Mouse (Mus musculus) Patski (cell line): ENCODE results near the gene Olfr516. TPM values are rescaled to one million over a fixed set of nuclear protein-coding genes. Genes with fewer than 3 reads are reported as not detected.
"Not testable (repeated sequence)": the region's sequence is repeated elsewhere in the genome, so short reads cannot be mapped to it uniquely, and the experiment has no call there.

ENCODE experiments used
- ATAC-seq: fragments of 100-300 bp; one replicate; pipeline ENCODE4 v1.8.0; 2021
- CTCF ChIA-PET: fragments of 350-600 bp; sonication (Branson Sonifier 250); formaldehyde crosslinking; loops from one replicate; lab custom pipeline; 2022; ENCODE audit warnings: inconsistent platforms; lab: Charles Lee
- POLR2A ChIA-PET: fragments of 350-600 bp; sonication (Branson Sonifier 250); formaldehyde crosslinking; loops from one replicate; lab custom pipeline; 2022; ENCODE audit warnings: antibody characterized with exemption, inconsistent platforms; lab: Charles Lee
- DNase-seq: peaks from one replicate; pipeline ENCODE4 v3.0.0-alpha.2; 2011; ENCODE audit warnings: low read depth, low spot score
- H3K27me3 ChIP-seq: fragments of 371-371 bp; one replicate; pipeline ENCODE4 v1.5.1; 2021
- CTCF ChIP-seq: fragments of 100-300 bp; IDR thresholded peaks from one replicate; pipeline ENCODE4 v1.5.1; 2021
- in situ Hi-C: fragments of 300-500 bp; cut with MboI; formaldehyde crosslinking; loops from 3 replicates; pipeline ENCODE4 v1.11.1; 2018; ENCODE audit warnings: low pct_unique_long_range_greater_than_20kb, mixed read lengths
- polyA plus RNA-seq: library from polyadenylated mRNA; unstranded; gene quantifications from one replicate; pipeline ENCODE4 v1.2.3, GENCODE M21; 2021

Olfr516 gene
- polyA plus RNA-seq, result not detected

DNA sequence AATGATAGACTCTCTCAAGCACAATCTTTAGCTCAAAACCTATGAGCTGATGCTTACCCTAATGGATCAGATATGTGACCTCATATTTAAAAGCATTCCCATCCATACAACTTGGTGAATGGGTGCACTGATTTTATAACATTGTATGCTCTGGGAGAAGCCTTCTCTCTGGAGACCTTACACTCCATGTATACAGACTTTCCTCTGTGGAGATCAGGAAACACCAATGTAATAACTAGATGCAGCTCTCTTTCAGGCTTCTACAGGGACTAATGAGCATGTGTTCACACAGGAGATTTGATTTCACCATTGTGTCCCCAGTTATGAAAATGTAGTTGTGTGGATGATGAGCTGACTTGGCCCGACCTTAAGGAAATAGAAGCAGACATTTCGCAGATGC, at the start of gene Olfr516:
TSS of gene Olfr516 (minus strand) at position 101 of the 400 bp plus-strand sequence.
- in situ Hi-C loops, result loop anchor here (10.0 kb wide), 1 partner anchor 84 kb away; the partner anchor contains the start of genes Eif3f and Nlrp10
- H3K27me3 ChIP-seq, result no peaks in the 10 kb centered on the region
- no peak for ATAC-seq
- ChIA-PET CTCF (interaction anchor here (1.0 to 1.2 kb wide), 2 partner anchors 80 to 83 kb away, joined by 3 to 5 read pairs; partner anchors contain the start of gene Nlrp10), POLR2A (no interaction called here)
- TF ChIP-seq CTCF, result no peak
- DNase-seq, result no peak

DNA sequence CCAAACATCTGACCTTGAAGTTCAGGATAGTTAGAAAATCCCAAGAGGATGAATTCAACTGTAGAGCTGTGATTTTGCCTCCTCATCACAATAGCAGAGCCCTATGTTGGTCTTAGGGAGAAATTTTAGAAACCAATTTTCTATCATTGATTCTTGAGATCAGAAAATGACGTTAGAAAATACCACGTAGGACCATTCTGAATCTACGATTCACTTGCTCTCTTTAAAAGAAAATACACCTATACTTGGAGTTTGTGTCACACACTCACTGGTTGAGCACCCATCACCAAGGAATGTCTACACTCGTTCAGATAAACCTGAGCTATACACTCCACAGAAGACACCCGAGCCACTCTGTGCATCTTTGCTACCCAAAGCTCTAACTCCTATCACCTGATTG, 44.0 kb upstream of the Olfr516 start, which contains the start of gene Olfr519:
TSS of gene Olfr519 (minus strand) at position 101 of the 400 bp plus-strand sequence.
- ATAC-seq (no peak), DNase-seq (no peak)
- no peaks in the 10 kb centered on the region for H3K27me3 ChIP-seq
- no peak for TF ChIP-seq CTCF
- POLR2A ChIA-PET, result no interaction called here
- CTCF ChIA-PET, result no interaction called here
- in situ Hi-C loops, result no loop called here

GRCm38 (mm10) chr7:108884906-108885305, 34.6 kb upstream of the Olfr516 start, which contains the start of gene Olfr518:
TSS of gene Olfr518 (minus strand) at chr7:108885006.
- POLR2A ChIA-PET, result no interaction called here
- in situ Hi-C loops, result no loop called here

DNA sequence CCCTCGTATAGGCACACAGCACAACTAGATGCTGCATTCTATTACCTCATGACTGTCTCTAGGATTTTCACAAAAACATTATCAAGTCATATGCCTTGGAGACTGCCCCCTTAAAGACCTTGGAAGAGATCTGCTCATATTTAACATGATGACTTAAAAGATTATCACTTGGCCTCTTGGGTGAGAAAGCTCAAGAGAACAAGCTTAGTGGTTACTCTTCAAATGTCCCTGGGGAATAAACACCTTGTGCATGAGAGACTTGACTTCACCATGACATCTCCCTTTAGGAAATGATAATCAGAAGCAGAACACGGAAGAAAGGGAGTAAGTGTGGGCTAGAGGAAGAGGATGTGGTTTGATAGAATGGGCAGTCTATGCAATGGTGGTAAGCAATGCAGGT, 21.9 kb upstream of the Olfr516 start, which contains the start of gene Olfr517:
TSS of gene Olfr517 (minus strand) at position 101 of the 400 bp plus-strand sequence.
- POLR2A ChIA-PET, result no interaction called here
- no peaks in the 10 kb centered on the region for H3K27me3 ChIP-seq
- DNase-seq (no peak), ATAC-seq (no peak)
- no peak for TF ChIP-seq CTCF
- CTCF ChIA-PET, result no interaction called here
- in situ Hi-C loops, result no loop called here

More at GRCm38 (mm10) chr7:108884906-108885305, 34.6 kb upstream of the Olfr516 start, which contains the start of gene Olfr518:
- no peak for TF ChIP-seq CTCF
- no peaks in the 10 kb centered on the region for H3K27me3 ChIP-seq
- ATAC-seq, result no peak
- DNase-seq, result no peak
- CTCF ChIA-PET, result no interaction called here

DNA sequence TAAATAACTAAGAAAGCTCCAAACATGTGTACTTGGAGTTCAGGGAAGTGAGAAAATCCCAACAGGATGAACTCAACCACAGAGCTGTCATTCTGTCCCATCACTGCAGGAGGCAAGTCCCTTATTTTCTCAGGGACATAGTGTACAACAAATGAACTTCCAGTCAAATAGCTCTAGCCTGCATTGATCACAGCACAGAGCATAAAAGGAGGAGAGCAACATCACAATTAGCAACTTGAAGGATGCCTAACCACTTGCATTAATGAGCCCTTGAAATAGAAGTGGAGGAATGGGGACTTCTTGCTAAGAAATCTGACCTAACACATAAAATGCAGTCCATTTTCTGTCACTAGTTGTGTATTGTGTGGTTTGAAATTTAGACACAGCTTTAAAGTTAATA, 24.4 kb downstream of the Olfr516 start, which contains the start of gene Olfr514:
TSS of gene Olfr514 (minus strand) at position 101 of the 400 bp plus-strand sequence.
- DNase-seq, result no peak
- CTCF ChIA-PET, result interaction anchor here (0.7 kb wide), 1 partner anchor 84 kb away, joined by 3 read pairs; no protein-coding TSS in a partner anchor
- no peak for TF ChIP-seq CTCF
- POLR2A ChIA-PET, result no interaction called here
- ATAC-seq, result no peak
- H3K27me3 ChIP-seq, result no peaks in the 10 kb centered on the region
- in situ Hi-C loops, result no loop called here

DNA sequence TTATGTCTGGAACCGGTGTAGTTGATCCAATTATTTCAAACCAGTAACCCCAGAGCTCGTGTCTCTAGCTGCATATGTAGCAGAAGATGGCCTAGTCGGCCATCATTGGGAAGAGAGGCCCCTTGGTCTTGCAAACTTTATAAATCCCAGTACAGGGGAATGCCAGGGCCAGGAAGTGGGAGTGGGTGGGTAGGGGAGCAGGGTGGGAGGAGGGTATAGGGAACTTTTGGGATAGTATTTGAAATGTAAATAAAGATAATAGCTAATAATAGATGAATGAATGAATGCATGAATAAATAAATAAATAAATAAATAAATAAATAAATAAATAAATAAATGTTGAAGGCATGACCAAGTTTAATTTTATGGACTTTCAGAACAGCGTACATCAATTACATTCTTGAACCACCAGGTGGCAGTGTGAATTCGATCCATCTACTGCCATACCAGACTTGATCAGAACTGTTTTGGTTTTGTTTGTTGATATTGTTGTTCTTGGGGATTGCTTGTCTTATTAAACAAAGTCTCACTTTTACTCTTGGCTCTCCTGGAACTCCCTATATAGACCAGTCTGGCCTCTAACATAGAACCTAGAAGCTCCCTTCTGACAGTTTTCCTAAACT, 35.6 kb downstream of the Olfr516 start:
- peak; percentile 3 for DNase-seq

DNA sequence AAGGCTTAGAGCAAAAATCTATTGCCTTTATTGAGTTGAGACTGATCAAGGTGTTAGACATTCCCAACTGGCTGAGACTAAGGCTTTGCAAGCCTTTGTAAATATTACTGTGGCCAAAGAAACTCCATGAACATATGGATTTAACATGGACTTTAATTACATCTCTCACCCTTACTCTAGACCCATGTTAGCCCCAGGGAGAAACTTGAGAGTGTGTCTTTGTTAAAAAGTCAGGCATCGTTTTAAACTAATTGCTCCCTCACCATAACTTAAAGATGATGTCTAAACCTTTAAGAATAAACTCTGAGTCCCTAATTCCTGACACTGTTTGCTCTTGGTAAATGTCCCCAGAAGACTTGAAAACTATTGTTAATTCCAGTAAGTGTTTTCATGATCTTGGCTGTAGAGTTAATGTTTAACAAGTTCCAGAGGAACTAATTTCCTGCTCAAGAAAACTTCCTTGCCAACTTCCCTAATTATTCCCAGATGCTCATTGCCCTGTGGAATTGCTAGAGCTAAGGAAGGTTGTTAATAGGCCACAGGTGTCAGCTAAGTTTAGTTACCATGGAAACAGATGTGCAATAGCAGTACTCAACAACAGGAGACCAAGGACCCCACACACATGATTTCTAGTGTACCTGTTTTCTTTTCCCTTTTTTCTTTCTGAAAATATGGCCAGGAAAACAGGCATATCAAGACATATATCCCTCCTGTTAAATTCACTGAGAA, 53.0 kb downstream of the Olfr516 start:
- no peaks in the 10 kb centered on the region for H3K27me3 ChIP-seq
- in situ Hi-C loops, result no loop called here
- ATAC-seq (no peak), DNase-seq (no peak)
- ChIA-PET POLR2A (no interaction called here), CTCF (no interaction called here)
- TF ChIP-seq CTCF, result no peak

More for the DNA sequence above, 35.6 kb downstream of the Olfr516 start:
- H3K27me3 ChIP-seq, CTCF ChIA-PET, POLR2A ChIA-PET, ATAC-seq: not testable (repeated sequence)
- peak; percentile 53 for TF ChIP-seq CTCF
- in situ Hi-C loops, result loop anchor here (5.0 kb wide), 2 partner anchors 118 to 213 kb away; partner anchors contain the start of genes Eif3f and Nlrp10

Other genes with a start within 250 kb of the Olfr516 start
- not detected for gene Olfr506, start 239.7 kb downstream of the Olfr516 start, polyA plus RNA-seq
- not detected for gene Olfr507, start 228.7 kb downstream of the Olfr516 start, polyA plus RNA-seq
- gene Olfr508, start 220.5 kb downstream of the Olfr516 start, polyA plus RNA-seq, result not detected
- gene Olfr509, start 198.6 kb downstream of the Olfr516 start, polyA plus RNA-seq, result not detected
- gene Olfr510, start 184.1 kb downstream of the Olfr516 start, polyA plus RNA-seq, result not detected
- gene Olfr512, start 137.2 kb downstream of the Olfr516 start, polyA plus RNA-seq, result not detected
- gene Olfr513, start 99.6 kb downstream of the Olfr516 start, polyA plus RNA-seq, result not detected
- gene Olfr514, start 24.5 kb downstream of the Olfr516 start, polyA plus RNA-seq, result not detected
- gene Olfr517, start 21.9 kb upstream of the Olfr516 start, polyA plus RNA-seq, result not detected
- not detected for gene Olfr518, start 34.5 kb upstream of the Olfr516 start, polyA plus RNA-seq
- gene Olfr519, start 43.9 kb upstream of the Olfr516 start, polyA plus RNA-seq, result not detected
- gene Nlrp10, start 79.6 kb upstream of the Olfr516 start, polyA plus RNA-seq, result 2.4 TPM
- 162 TPM for gene Eif3f, start 83.9 kb upstream of the Olfr516 start, polyA plus RNA-seq
- 0.30 TPM for gene Tub, start 99.8 kb upstream of the Olfr516 start, polyA plus RNA-seq
- gene Ric3, start 232.8 kb upstream of the Olfr516 start, polyA plus RNA-seq, result 0.27 TPM